ENCODE assay signal across 24 mouse cellular contexts in the genomic region with DNA sequence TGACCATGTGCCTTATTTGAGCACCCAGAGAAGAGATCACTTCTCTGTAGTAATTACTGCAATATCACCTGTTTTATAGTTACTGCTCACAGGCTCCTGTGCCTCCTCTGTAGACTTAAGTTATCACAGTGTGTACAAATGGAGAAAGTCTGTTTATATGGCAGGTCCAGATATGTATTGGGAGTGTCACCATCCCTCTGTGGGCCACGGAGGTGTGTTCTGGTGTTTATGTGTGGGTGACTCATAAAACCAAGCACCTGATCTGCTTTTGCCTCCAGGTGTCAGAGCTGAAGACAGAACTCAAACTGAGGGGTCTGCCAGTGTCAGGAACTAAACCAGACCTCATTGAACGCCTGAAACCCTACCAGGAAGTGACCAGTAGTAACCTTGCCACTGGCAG.
DNase-seq lines count a peak whose midpoint lies in the region; ATAC-seq and TF ChIP-seq lines count a peak whose summit lies in the region.
"Had no signal": no experiment of that assay in that cellular context is flagged by ENCODE, and none has a peak within 500 bp of the region (broad histone marks: within the 10 kb centered on the region; RNA-seq: fewer than 3 reads in every experiment).

No protein-coding gene starts in this region.

- no peak for TF ChIP-seq EP300 in stomach, postnatal 0 days (optimal IDR thresholded peaks at IDR 0.05)

- peak overlapping the region; percentile 90; the same call in 1 of the 2 replicates for H3K27ac ChIP-seq in cerebellum, adult 2 months (ENCODE audit: insufficient read depth, low read length)
- H3K27ac ChIP-seq in layer of hippocampus, adult 2 months: peak overlapping the region; percentile 58; the same call in 1 of the 2 replicates
- H3K27ac ChIP-seq in stomach, postnatal 0 days (replicated peaks): no peak overlapping the region
- no peak overlapping the region for H3K27ac ChIP-seq in hindbrain, postnatal 0 days
- H3K27ac ChIP-seq: embryonic facial prominence, embryonic 10.5 days; embryonic facial prominence, embryonic 12.5 days; forebrain, embryonic 13.5 days; forebrain, embryonic 15.5 days had no signal

- no peak overlapping the region for H3K4me2 ChIP-seq in stomach, postnatal 0 days (replicated peaks; ENCODE audit: low read depth)
- no peak overlapping the region for H3K4me2 ChIP-seq in hindbrain, postnatal 0 days (ENCODE audit: low read depth, low read length)
- H3K4me2 ChIP-seq: embryonic facial prominence, embryonic 12.5 days; forebrain, embryonic 13.5 days; forebrain, embryonic 15.5 days had no signal

- peak; percentile 95 for ATAC-seq in stomach, postnatal 0 days (ENCODE audit: low FRiP score, low TSS enrichment)
- ATAC-seq in hindbrain, postnatal 0 days: no peak
- ATAC-seq: activated CD4-positive, CD25-positive, alpha-beta regulatory T cell, adult 4 months; CD4-positive, CD25-positive, alpha-beta regulatory T cell, adult 4 months; forebrain, embryonic 13.5 days; forebrain, embryonic 15.5 days; Patski had no signal

- H3K4me3 ChIP-seq in cerebellum, adult 2 months (replicated peaks; ENCODE audit: insufficient read depth, low read depth, low read length): no peak overlapping the region
- no peak overlapping the region for H3K4me3 ChIP-seq in layer of hippocampus, adult 2 months
- no peak overlapping the region for H3K4me3 ChIP-seq in stomach, postnatal 0 days (ENCODE audit: low read depth, low read length)
- H3K4me3 ChIP-seq in hindbrain, postnatal 0 days (ENCODE audit: low read length): no peak overlapping the region
- H3K4me3 ChIP-seq: embryonic facial prominence, embryonic 10.5 days; embryonic facial prominence, embryonic 12.5 days; forebrain, embryonic 13.5 days; forebrain, embryonic 15.5 days had no signal

- peaks cover 32% of the 10 kb centered on the region for H3K36me3 ChIP-seq in stomach, postnatal 0 days (ENCODE audit: control insufficient read depth, insufficient read depth, low read length)
- H3K36me3 ChIP-seq in hindbrain, postnatal 0 days (ENCODE audit: insufficient read depth, low read length): peaks cover 49% of the 10 kb centered on the region

- no peaks in the 10 kb centered on the region for H3K9me3 ChIP-seq in stomach, postnatal 0 days (ENCODE audit: control insufficient read depth, low read length)
- no peaks in the 10 kb centered on the region for H3K9me3 ChIP-seq in hindbrain, postnatal 0 days (ENCODE audit: low read length)
- H3K9me3 ChIP-seq: embryonic facial prominence, embryonic 10.5 days; embryonic facial prominence, embryonic 12.5 days; forebrain, embryonic 13.5 days; forebrain, embryonic 15.5 days; G1E had no signal

- no peak for TF ChIP-seq POLR2A in cerebellum, adult 2 months (IDR thresholded peaks at IDR 0.05; ENCODE audit: borderline replicate concordance, insufficient read depth, low read length)

- no peak overlapping the region for H3K9ac ChIP-seq in stomach, postnatal 0 days (ENCODE audit: low read length)
- H3K9ac ChIP-seq in hindbrain, postnatal 0 days (replicated peaks; ENCODE audit: low read length): no peak overlapping the region
- H3K9ac ChIP-seq: embryonic facial prominence, embryonic 12.5 days; forebrain, embryonic 13.5 days; forebrain, embryonic 15.5 days had no signal

- no peak for DNase-seq in cerebellum, adult 2 months
- no peak for DNase-seq in cerebellum, postnatal 14 days
- no peak for DNase-seq in layer of hippocampus, adult 2 months (ENCODE audit: low spot score in 2 of 2)
- no peak for DNase-seq in layer of hippocampus, postnatal 25 days (ENCODE audit: extremely low spot score in 1 of 2, low spot score in 1 of 2)
- peak; percentile 13 for DNase-seq in large intestine, adult 2 months (ENCODE audit: low read depth, low spot score)
- DNase-seq in stomach, postnatal 0 days (ENCODE audit: low spot score): peak; percentile 60
- DNase-seq in hindbrain, postnatal 0 days (ENCODE audit: low spot score): no peak
- DNase-seq: adrenal gland, adult 8-10 months; adrenal gland, postnatal 14 days; adrenal gland, postnatal 36 days; B cell, adult 2 months; cerebellum, adult 11-12 months; cerebellum, adult 8-10 months; cerebellum, adult 9-11 months; cerebellum, postnatal 25 days had no signal

- H3K27me3 ChIP-seq in cerebellum, adult 2 months (ENCODE audit: control insufficient read depth, insufficient read depth, low read length): no peaks in the 10 kb centered on the region
- no peaks in the 10 kb centered on the region for H3K27me3 ChIP-seq in stomach, postnatal 0 days (ENCODE audit: control insufficient read depth, insufficient read depth, low read length)
- H3K27me3 ChIP-seq in hindbrain, postnatal 0 days (ENCODE audit: insufficient read depth, low read length): no peaks in the 10 kb centered on the region
- H3K27me3 ChIP-seq: CH12.LX; embryonic facial prominence, embryonic 12.5 days; forebrain, embryonic 13.5 days; forebrain, embryonic 15.5 days; Patski had no signal

- peaks cover 33% of the 10 kb centered on the region for H3K4me1 ChIP-seq in cerebellum, adult 2 months (ENCODE audit: control insufficient read depth, insufficient read depth, low read length)
- H3K4me1 ChIP-seq in stomach, postnatal 0 days (replicated peaks; ENCODE audit: control insufficient read depth, insufficient read depth): no peaks in the 10 kb centered on the region
- H3K4me1 ChIP-seq in hindbrain, postnatal 0 days (ENCODE audit: insufficient read depth, low read length): no peaks in the 10 kb centered on the region
- H3K4me1 ChIP-seq: embryonic facial prominence, embryonic 10.5 days; embryonic facial prominence, embryonic 12.5 days; forebrain, embryonic 13.5 days; forebrain, embryonic 15.5 days had no signal

- TF ChIP-seq CTCF in cerebellum, adult 2 months (IDR thresholded peaks at IDR 0.05; ENCODE audit: borderline replicate concordance, insufficient read depth, low read depth, low read length): no peak
- TF ChIP-seq CTCF in layer of hippocampus, adult 2 months (conservative IDR thresholded peaks at IDR 0.05): no peak
- TF ChIP-seq CTCF in stomach, postnatal 0 days (IDR thresholded peaks at IDR 0.05; ENCODE audit: low read depth): no peak
- TF ChIP-seq CTCF in hindbrain, postnatal 0 days (IDR thresholded peaks at IDR 0.05; ENCODE audit: low read depth): no peak

- 76% methylated on average over 2 of the region's 2 CpGs for WGBS in cerebellum, adult 2 months
- WGBS in large intestine, adult 2 months: 19% methylated on average over 2 of the region's 2 CpGs
- 52% methylated on average over 2 of the region's 2 CpGs for WGBS in stomach, postnatal 0 days
- 78% methylated on average over 2 of the region's 2 CpGs for WGBS in hindbrain, postnatal 0 days

Comparison
In these comparisons a context has a peak if more than half of its experiments do, and no peak if none do; other contexts are left out.
1. DNase-seq: peak in large intestine, adult 2 months (single experiment) and stomach, postnatal 0 days (single experiment); none in cerebellum, adult 2 months (0 of 2), cerebellum, postnatal 14 days (0 of 2), layer of hippocampus, adult 2 months (0 of 2), layer of hippocampus, postnatal 25 days (0 of 2) and hindbrain, postnatal 0 days (single experiment).
2. H3K27ac ChIP-seq: peak in cerebellum, adult 2 months (single experiment) and layer of hippocampus, adult 2 months (single experiment); none in stomach, postnatal 0 days (single experiment) and hindbrain, postnatal 0 days (single experiment).